Mouse (Mus musculus) heart, embryonic 14.5 days (tissue): Measurements from ENCODE around the gene Homer3. TPM values are rescaled to one million over a fixed set of nuclear protein-coding genes. Genes with fewer than 3 reads are reported as not detected.

Source experiments
- ATAC-seq: fragments of 200-750 bp; cut with Nextera tagmentation; 2 replicates; pipeline ENCODE4 v1.8.0; 2017; ENCODE audit warnings: low read depth, moderate TSS enrichment; ENCODE audit not compliant: insufficient number of reproducible peaks, insufficient read depth, low FRiP score
- H3K27ac ChIP-seq, 2 experiments: fragments of 200-500 bp in 1 of 2; fragments of 300-500 bp in 1 of 2; sonication (generic) in 1 of 2; replicated peaks in 1 of 2; 2 replicates each; pipeline ENCODE4 v1.5.1; 2012 to 2014; ENCODE audit warnings: low read depth in 2 of 2, low read length in 2 of 2, control low read depth in 1 of 2, mild to moderate bottlenecking in 1 of 2, mixed read lengths in 1 of 2; ENCODE audit not compliant: control insufficient read depth in 1 of 2, insufficient read depth in 1 of 2
- H3K27me3 ChIP-seq: fragments of 300-500 bp; sonication (generic); 2 replicates; pipeline ENCODE4 v1.6.1; 2014; ENCODE audit warnings: mild to moderate bottlenecking, low read length, control low read depth; ENCODE audit not compliant: control insufficient read depth, insufficient read depth
- H3K36me3 ChIP-seq: fragments of 300-500 bp; sonication (generic); 2 replicates; pipeline ENCODE4 v1.6.1; 2014; ENCODE audit warnings: mild to moderate bottlenecking, control low read depth, low read length, mixed read lengths; ENCODE audit not compliant: control insufficient read depth, insufficient read depth
- H3K4me1 ChIP-seq, 2 experiments: fragments of 200-500 bp in 1 of 2; fragments of 300-500 bp in 1 of 2; sonication (generic) in 1 of 2; 2 replicates each; pipeline ENCODE4 v1.6.1; 2012 to 2014; ENCODE audit warnings: low read length in 2 of 2, control low read depth in 1 of 2, mixed read lengths in 1 of 2; ENCODE audit not compliant: control insufficient read depth in 2 of 2, insufficient read depth in 2 of 2
- H3K4me2 ChIP-seq: fragments of 300-500 bp; sonication (generic); 2 replicates; pipeline ENCODE4 v1.6.1; 2014; ENCODE audit warnings: mild to moderate bottlenecking, low read length
- H3K4me3 ChIP-seq, 2 experiments: fragments of 200-500 bp in 1 of 2; fragments of 300-500 bp in 1 of 2; sonication (generic) in 1 of 2; 2 replicates each; pipeline ENCODE4 v1.5.1; 2012 to 2014; ENCODE audit warnings: low read length in 2 of 2, mild to moderate bottlenecking in 2 of 2, control low read depth in 1 of 2, low read depth in 1 of 2, moderate library complexity in 1 of 2; ENCODE audit not compliant: control insufficient read depth in 1 of 2, insufficient read depth in 1 of 2
- H3K9ac ChIP-seq: fragments of 300-500 bp; sonication (generic); 2 replicates; pipeline ENCODE4 v1.6.1; 2014; ENCODE audit warnings: mild to moderate bottlenecking, low read length
- H3K9me3 ChIP-seq: fragments of 300-500 bp; sonication (generic); 2 replicates; pipeline ENCODE4 v1.6.1; 2016; ENCODE audit warnings: low read length, control low read depth; ENCODE audit not compliant: control insufficient read depth
- WGBS: fragments of 180-500 bp; shearing (Covaris S2); extraction: QIAGEN DNeasy Blood & Tissue Kit; methylation state at CpG from one replicate; pipeline ENCODE4 v1.1.7; 2014; 5-methylcytosine and 5-hydroxymethylcytosine counted together
- polyA plus RNA-seq: library from polyadenylated mRNA; unstranded; fragments of >200 nt; fragmentation: Nextera tagmentation; extraction: Ambion mirVana; gene quantifications from 2 replicates; pipeline ENCODE4 v1.2.1, GENCODE M21; 2014

The Homer3 gene
- polyA plus RNA-seq, 1 experiment from 2014 or later = 25.0 TPM

GRCm38 (mm10) chr8:70327512-70327911 is 44.9 kb downstream of the Homer3 start:
- peaks cover 15% of the 10 kb centered on the region for H3K36me3 ChIP-seq
- no peaks in the 10 kb centered on the region for H3K9me3 ChIP-seq
- no peak overlapping the region for H3K27ac ChIP-seq
- H3K4me3 ChIP-seq = no peak overlapping the region
- ATAC-seq = no peak
- 83% methylated on average over 6 of the region's 6 CpGs for WGBS
- no peak overlapping the region for H3K4me2 ChIP-seq
- H3K9ac ChIP-seq = no peak overlapping the region
- H3K4me1 ChIP-seq = peaks cover 11 to 21% of the 10 kb centered on the region in 2 experiments; a peak in 3 of 4 replicates
- H3K27me3 ChIP-seq = peaks cover 6% of the 10 kb centered on the region; the same call in 1 of the 2 replicates

GRCm38 (mm10) chr8:70329124-70329834 is 46.7 kb downstream of the Homer3 start, which contains the start of gene Gdf1:
Gene Gdf1 (plus strand): TSS chr8:70329817.
- Histone ChIP-seq H3K9me3 (no peaks in the 10 kb centered on the region), H3K4me2 (peak within 1 kb of the TSS; percentile 52), H3K4me3 (peak within 1 kb of the TSS in 1 of 2 experiments; percentile 13; a peak in 1 of 4 replicates), H3K4me1 (peaks cover 11 to 21% of the 10 kb centered on the region in 2 experiments; a peak in 3 of 4 replicates), H3K36me3 (peaks cover 33% of the 10 kb centered on the region), H3K9ac (peak within 1 kb of the TSS; percentile 2), H3K27me3 (peaks cover 6% of the 10 kb centered on the region; the same call in 1 of the 2 replicates), H3K27ac (no peak within 1 kb of the TSS)
- WGBS = 28% methylated on average over 14 of the region's 14 CpGs
- no peak for ATAC-seq

GRCm38 (mm10) chr8:70329835-70330740 is 47.5 kb downstream of the Homer3 start:
- Histone ChIP-seq H3K27me3 (peaks cover 6% of the 10 kb centered on the region; the same call in 1 of the 2 replicates), H3K9me3 (no peaks in the 10 kb centered on the region), H3K4me3 (peak overlapping the region in 1 of 2 experiments; percentile 13; a peak in 1 of 4 replicates), H3K4me2 (peak overlapping the region; percentile 52), H3K36me3 (peaks cover 41% of the 10 kb centered on the region), H3K27ac (no peak overlapping the region), H3K9ac (peak overlapping the region; percentile 2), H3K4me1 (peaks cover 11 to 21% of the 10 kb centered on the region in 2 experiments; a peak in 3 of 4 replicates)
- WGBS = 6% methylated on average over 45 of the region's 45 CpGs
- ATAC-seq = peak; percentile 8; the same call in 1 of the 2 replicates

- Histone ChIP-seq H3K9me3 (no peaks in the 10 kb centered on the region), H3K9ac (peak overlapping the region; percentile 2; the same call in 1 of the 2 replicates), H3K4me3 (0 out of 4 replicates have a peak overlapping the region, but pooled peaks of 1 of the 2 experiments have one; percentile 7), H3K36me3 (peaks cover 49% of the 10 kb centered on the region), H3K4me2 (peak overlapping the region; percentile 52), H3K27me3 (peaks cover 6% of the 10 kb centered on the region; the same call in 1 of the 2 replicates), H3K4me1 (peaks cover 11 to 21% of the 10 kb centered on the region in 2 experiments; a peak in 3 of 4 replicates), H3K27ac (no peak overlapping the region)
- peak; percentile 63; the same call in 1 of the 2 replicates for ATAC-seq
- WGBS = 34% methylated on average over 53 of the region's 53 CpGs
These were observed 48.2 kb downstream of the Homer3 start for GRCm38 (mm10) chr8:70330741-70331364.

GRCm38 (mm10) chr8:70331526-70331925 is 48.9 kb downstream of the Homer3 start:
- no peak overlapping the region for H3K9ac ChIP-seq
- no peak overlapping the region for H3K27ac ChIP-seq
- H3K36me3 ChIP-seq = peaks cover 56% of the 10 kb centered on the region
- H3K4me1 ChIP-seq = peaks cover 11 to 21% of the 10 kb centered on the region in 2 experiments; a peak in 3 of 4 replicates
- H3K4me2 ChIP-seq = no peak overlapping the region
- no peak overlapping the region for H3K4me3 ChIP-seq
- ATAC-seq = no peak
- 83% methylated on average over 19 of the region's 19 CpGs for WGBS
- H3K27me3 ChIP-seq = peaks cover 6% of the 10 kb centered on the region; the same call in 1 of the 2 replicates
- H3K9me3 ChIP-seq = no peaks in the 10 kb centered on the region

GRCm38 (mm10) chr8:70332070-70332877 is 49.6 kb downstream of the Homer3 start:
- no peak overlapping the region for H3K27ac ChIP-seq
- peaks cover 63% of the 10 kb centered on the region for H3K36me3 ChIP-seq
- no peak for ATAC-seq
- 29% methylated on average over 41 of the region's 41 CpGs for WGBS
- peaks cover 6% of the 10 kb centered on the region; the same call in 1 of the 2 replicates for H3K27me3 ChIP-seq
- peaks cover 11 to 21% of the 10 kb centered on the region in 2 experiments; a peak in 3 of 4 replicates for H3K4me1 ChIP-seq
- no peak overlapping the region for H3K4me3 ChIP-seq
- no peaks in the 10 kb centered on the region for H3K9me3 ChIP-seq
- H3K4me2 ChIP-seq = no peak overlapping the region
- H3K9ac ChIP-seq = no peak overlapping the region
